Mouse (Mus musculus): Measurements from ENCODE around the gene Tbx6. TPM values are rescaled to one million over a fixed set of nuclear protein-coding genes. Genes with fewer than 3 reads are reported as not detected.

The Tbx6 gene
- polyA plus RNA-seq, 1 experiment from 2014 or later = 0.17 TPM

GRCm38 (mm10) chr7:126779983-126780970 lies 1.0 kb upstream of the Tbx6 start:
- Histone ChIP-seq H3K4me2 (replicated peaks; ENCODE audit: low read depth) (peak overlapping the region; percentile 77), H3K27me3 (replicated peaks; ENCODE audit: control insufficient read depth, insufficient read depth, low read length) (no peaks in the 10 kb centered on the region), H3K4me3 (ENCODE audit: low read depth, low read length) (peak overlapping the region; percentile 36), H3K9me3 (ENCODE audit: control insufficient read depth) (no peaks in the 10 kb centered on the region), H3K27ac (ENCODE audit: low read depth, low read length) (0 out of 2 replicates have a peak overlapping the region, but pooled peaks have one; percentile 50), H3K9ac (ENCODE audit: low read depth, low read length) (peak overlapping the region; percentile 37; the same call in 1 of the 2 replicates), H3K36me3 (ENCODE audit: control insufficient read depth, insufficient read depth) (peaks cover 7% of the 10 kb centered on the region; the same call in 1 of the 2 replicates), H3K4me1 (replicated peaks; ENCODE audit: control insufficient read depth, insufficient read depth, low read length) (no peaks in the 10 kb centered on the region; the same call in 1 of the 2 replicates)
- ATAC-seq = peak; percentile 54
- under 1% methylated on average over 21 of the region's 21 CpGs for WGBS
- TF ChIP-seq CTCF (IDR thresholded peaks at IDR 0.05; ENCODE audit: low read depth) = peak; percentile 94

- ATAC-seq = no peak
- no peaks in the 10 kb centered on the region for H3K27me3 ChIP-seq (replicated peaks; ENCODE audit: control insufficient read depth, insufficient read depth, low read length)
- no peak overlapping the region for H3K27ac ChIP-seq (ENCODE audit: low read depth, low read length)
- H3K36me3 ChIP-seq (ENCODE audit: control insufficient read depth, insufficient read depth) = peaks cover 19% of the 10 kb centered on the region
- H3K4me2 ChIP-seq (replicated peaks; ENCODE audit: low read depth) = peak overlapping the region; percentile 77; the same call in 1 of the 2 replicates
- WGBS = 38% methylated on average over 11 of the region's 11 CpGs
- no peaks in the 10 kb centered on the region for H3K9me3 ChIP-seq (ENCODE audit: control insufficient read depth)
- TF ChIP-seq CTCF (IDR thresholded peaks at IDR 0.05; ENCODE audit: low read depth) = no peak
- H3K4me3 ChIP-seq (ENCODE audit: low read depth, low read length) = no peak overlapping the region
- H3K9ac ChIP-seq (ENCODE audit: low read depth, low read length) = peak overlapping the region; percentile 37; the same call in 1 of the 2 replicates
- H3K4me1 ChIP-seq (replicated peaks; ENCODE audit: control insufficient read depth, insufficient read depth, low read length) = no peaks in the 10 kb centered on the region
Measured at GRCm38 (mm10) chr7:126781661-126782370, 533 bp downstream of the Tbx6 start.

- no peaks in the 10 kb centered on the region for H3K27me3 ChIP-seq (replicated peaks; ENCODE audit: control insufficient read depth, insufficient read depth, low read length)
- H3K27ac ChIP-seq (ENCODE audit: low read depth, low read length) = no peak overlapping the region
- peaks cover 28% of the 10 kb centered on the region for H3K36me3 ChIP-seq (ENCODE audit: control insufficient read depth, insufficient read depth)
- H3K4me3 ChIP-seq (ENCODE audit: low read depth, low read length) = no peak overlapping the region
- no peak overlapping the region for H3K4me2 ChIP-seq (replicated peaks; ENCODE audit: low read depth)
- no peaks in the 10 kb centered on the region for H3K9me3 ChIP-seq (ENCODE audit: control insufficient read depth)
- WGBS = 77% methylated on average over 13 of the region's 13 CpGs
- ATAC-seq = no peak
- no peak overlapping the region for H3K9ac ChIP-seq (ENCODE audit: low read depth, low read length)
- TF ChIP-seq CTCF (IDR thresholded peaks at IDR 0.05; ENCODE audit: low read depth) = no peak
- no peaks in the 10 kb centered on the region for H3K4me1 ChIP-seq (replicated peaks; ENCODE audit: control insufficient read depth, insufficient read depth, low read length)
Measured at GRCm38 (mm10) chr7:126782693-126783092, 1.4 kb downstream of the Tbx6 start.

GRCm38 (mm10) chr7:126784469-126784868 lies 3.2 kb downstream of the Tbx6 start:
- Histone ChIP-seq H3K4me1 (replicated peaks; ENCODE audit: control insufficient read depth, insufficient read depth, low read length) (no peaks in the 10 kb centered on the region), H3K4me3 (ENCODE audit: low read depth, low read length) (no peak overlapping the region), H3K36me3 (ENCODE audit: control insufficient read depth, insufficient read depth) (peaks cover 46% of the 10 kb centered on the region), H3K4me2 (replicated peaks; ENCODE audit: low read depth) (no peak overlapping the region), H3K9me3 (ENCODE audit: control insufficient read depth) (no peaks in the 10 kb centered on the region), H3K9ac (ENCODE audit: low read depth, low read length) (no peak overlapping the region), H3K27ac (ENCODE audit: low read depth, low read length) (no peak overlapping the region), H3K27me3 (replicated peaks; ENCODE audit: control insufficient read depth, insufficient read depth, low read length) (no peaks in the 10 kb centered on the region)
- TF ChIP-seq CTCF (IDR thresholded peaks at IDR 0.05; ENCODE audit: low read depth) = no peak
- no peak for ATAC-seq
- WGBS = 80% methylated on average over 7 of the region's 7 CpGs

- H3K36me3 ChIP-seq (ENCODE audit: control insufficient read depth, insufficient read depth) = peaks cover 52% of the 10 kb centered on the region
- TF ChIP-seq CTCF (IDR thresholded peaks at IDR 0.05; ENCODE audit: low read depth) = no peak
- WGBS = 73% methylated on average over 4 of the region's 4 CpGs
Measured at GRCm38 (mm10) chr7:126785056-126785455, 3.8 kb downstream of the Tbx6 start.

GRCm38 (mm10) chr7:126786142-126786541 lies 4.9 kb downstream of the Tbx6 start:
- no peaks in the 10 kb centered on the region for H3K27me3 ChIP-seq (replicated peaks; ENCODE audit: control insufficient read depth, insufficient read depth, low read length)
- WGBS = 90% methylated on average over 14 of the region's 14 CpGs
- no peak for ATAC-seq
- no peak overlapping the region for H3K27ac ChIP-seq (ENCODE audit: low read depth, low read length)
- H3K4me2 ChIP-seq (replicated peaks; ENCODE audit: low read depth) = no peak overlapping the region
- peaks cover 3% of the 10 kb centered on the region; the same call in 1 of the 2 replicates for H3K4me1 ChIP-seq (replicated peaks; ENCODE audit: control insufficient read depth, insufficient read depth, low read length)
- no peak for TF ChIP-seq CTCF (IDR thresholded peaks at IDR 0.05; ENCODE audit: low read depth)
- H3K9ac ChIP-seq (ENCODE audit: low read depth, low read length) = no peak overlapping the region
- no peaks in the 10 kb centered on the region for H3K9me3 ChIP-seq (ENCODE audit: control insufficient read depth)
- peaks cover 53% of the 10 kb centered on the region for H3K36me3 ChIP-seq (ENCODE audit: control insufficient read depth, insufficient read depth)
- H3K4me3 ChIP-seq (ENCODE audit: low read depth, low read length) = no peak overlapping the region

More at GRCm38 (mm10) chr7:126785056-126785455, 3.8 kb downstream of the Tbx6 start:
- ATAC-seq = no peak
- no peak overlapping the region for H3K4me3 ChIP-seq (ENCODE audit: low read depth, low read length)
- no peak overlapping the region for H3K4me2 ChIP-seq (replicated peaks; ENCODE audit: low read depth)
- H3K27me3 ChIP-seq (replicated peaks; ENCODE audit: control insufficient read depth, insufficient read depth, low read length) = no peaks in the 10 kb centered on the region
- H3K27ac ChIP-seq (ENCODE audit: low read depth, low read length) = no peak overlapping the region
- no peaks in the 10 kb centered on the region for H3K4me1 ChIP-seq (replicated peaks; ENCODE audit: control insufficient read depth, insufficient read depth, low read length)
- no peaks in the 10 kb centered on the region for H3K9me3 ChIP-seq (ENCODE audit: control insufficient read depth)
- no peak overlapping the region for H3K9ac ChIP-seq (ENCODE audit: low read depth, low read length)
